Mouse (Mus musculus): ENCODE results near the gene Adam15. TPM values are rescaled to one million over a fixed set of nuclear protein-coding genes. Genes with fewer than 3 reads are reported as not detected.
A peak's percentile ranks its signal among the peaks of the same experiment; 100 is the strongest.

Gene Adam15
- polyA plus RNA-seq, 1 experiment: 78.4 TPM

DNA sequence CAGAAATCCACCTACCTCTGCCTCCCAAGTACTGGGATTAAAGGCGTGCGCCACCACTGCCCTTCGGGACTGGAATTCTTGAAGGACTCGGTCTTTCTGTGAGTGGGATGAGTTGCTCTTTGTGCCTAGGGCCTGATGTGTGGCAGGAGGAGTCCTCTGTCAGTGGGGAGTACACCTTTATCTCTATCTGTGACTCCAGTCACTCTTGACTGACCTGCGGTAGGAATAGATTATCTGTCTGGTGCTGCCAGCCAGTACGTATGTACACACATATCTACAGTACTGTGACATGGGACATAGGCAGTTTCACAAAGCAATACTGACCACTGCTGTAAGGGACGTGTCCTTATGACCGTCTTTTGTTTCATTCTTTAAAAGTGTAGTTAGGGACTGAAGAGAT lies 23.9 kb downstream of the Adam15 start:
- no peak overlapping the region for H3K4me3 ChIP-seq
- H3K36me3 ChIP-seq (ENCODE audit: control insufficient read depth, insufficient read depth): no peaks in the 10 kb centered on the region
- no peak overlapping the region for H3K4me2 ChIP-seq (ENCODE audit: low read depth)
- no peak overlapping the region for H3ac ChIP-seq (ENCODE audit: control insufficient read depth, insufficient read length)
- H3K79me2 ChIP-seq (ENCODE audit: control insufficient read depth, insufficient read depth): no peaks in the 10 kb centered on the region
- TF ChIP-seq MYOG (IDR thresholded peaks at IDR 0.05; ENCODE audit: control insufficient read depth in 1 of 3, insufficient read depth in 1 of 3, insufficient read length in 2 of 3, low read depth in 2 of 3) (no peak), E2F4 (IDR thresholded peaks at IDR 0.05; ENCODE audit: insufficient read depth) (no peak), MYOD1 (IDR thresholded peaks at IDR 0.05; ENCODE audit: control insufficient read depth in 1 of 3, insufficient read length in 2 of 3, low read depth in 2 of 3) (no peak), TCF3 (IDR thresholded peaks at IDR 0.05; ENCODE audit: insufficient read length, low read depth) (no peak), TCF12 (IDR thresholded peaks at IDR 0.05; ENCODE audit: insufficient read depth, poor library complexity, severe bottlenecking) (no peak), REST (IDR thresholded peaks at IDR 0.05; ENCODE audit: insufficient read depth, insufficient read length) (no peak), POLR2A (IDR thresholded peaks at IDR 0.05; ENCODE audit: insufficient read length, low read depth) (no peak), POLR2AphosphoS2 (IDR thresholded peaks at IDR 0.05; ENCODE audit: insufficient read length, low read depth) (no peak), MAX (IDR thresholded peaks at IDR 0.05; ENCODE audit: low read depth) (no peak), USF1 (IDR thresholded peaks at IDR 0.05; ENCODE audit: low read depth) (no peak), SRF (IDR thresholded peaks at IDR 0.05; ENCODE audit: control insufficient read depth, insufficient read length, low read depth) (no peak), CEBPB (IDR thresholded peaks at IDR 0.05; ENCODE audit: insufficient read depth, poor library complexity, severe bottlenecking) (no peak)
- peaks cover 23% of the 10 kb centered on the region for H3K27me3 ChIP-seq (ENCODE audit: control insufficient read depth, insufficient read depth, insufficient read length)

DNA sequence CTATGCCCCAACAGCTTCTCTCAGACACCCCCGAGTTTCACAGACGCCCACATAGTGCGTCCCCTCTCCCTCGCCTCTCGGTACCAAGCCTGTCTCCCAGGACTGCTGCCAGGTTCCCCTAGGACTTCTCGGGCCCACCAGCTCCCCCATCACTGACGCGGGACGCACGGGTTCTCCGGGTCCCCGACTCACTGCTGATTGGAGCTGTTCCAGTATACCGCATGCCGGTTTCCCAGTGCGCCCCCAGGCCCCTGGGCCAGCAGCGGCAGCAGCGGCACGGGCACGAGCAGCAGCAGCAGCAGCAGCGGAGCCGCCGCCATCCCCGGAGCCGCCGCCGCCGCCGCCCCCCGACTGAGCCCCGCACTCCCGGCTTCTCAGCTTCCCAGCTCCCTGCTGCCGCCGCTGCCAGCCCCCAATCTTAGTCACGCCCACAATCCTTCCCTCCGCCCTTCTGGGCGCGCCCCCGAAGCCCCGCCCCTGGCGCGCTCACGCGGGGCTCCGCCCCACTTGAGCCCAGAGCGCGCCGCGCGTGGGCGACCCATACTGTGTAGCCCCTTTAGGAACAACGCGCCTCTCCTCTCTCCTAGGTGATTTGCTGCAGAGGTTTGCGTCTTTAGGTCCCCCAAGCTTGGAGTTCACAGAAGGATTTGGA lies 27.2 kb downstream of the Adam15 start, which contains the start of gene Efna3:
Efna3 (minus strand) TSS at position 452 of the 652 bp plus-strand sequence.
- Histone ChIP-seq H3K36me3 (ENCODE audit: control insufficient read depth, insufficient read depth) (no peaks in the 10 kb centered on the region), H3K4me2 (ENCODE audit: low read depth) (peak within 1 kb of the TSS; percentile 91), H3K4me3 (peak within 1 kb of the TSS; percentile 7), H3ac (ENCODE audit: control insufficient read depth, insufficient read length) (peak within 1 kb of the TSS; percentile 8), H3K27me3 (ENCODE audit: control insufficient read depth, insufficient read depth, insufficient read length) (peaks cover 43% of the 10 kb centered on the region), H3K79me2 (ENCODE audit: control insufficient read depth, insufficient read depth) (no peaks in the 10 kb centered on the region)
- TF ChIP-seq MAX (IDR thresholded peaks at IDR 0.05; ENCODE audit: low read depth): no peak
- TF ChIP-seq TCF12 (IDR thresholded peaks at IDR 0.05; ENCODE audit: insufficient read depth, poor library complexity, severe bottlenecking): no peak
- TF ChIP-seq E2F4 (IDR thresholded peaks at IDR 0.05; ENCODE audit: insufficient read depth): no peak
- TF ChIP-seq REST (IDR thresholded peaks at IDR 0.05; ENCODE audit: insufficient read depth, insufficient read length): no peak
- no peak for TF ChIP-seq USF1 (IDR thresholded peaks at IDR 0.05; ENCODE audit: low read depth)
- no peak for TF ChIP-seq POLR2AphosphoS2 (IDR thresholded peaks at IDR 0.05; ENCODE audit: insufficient read length, low read depth)
- no peak for TF ChIP-seq MYOD1 (IDR thresholded peaks at IDR 0.05; ENCODE audit: control insufficient read depth in 1 of 3, insufficient read length in 2 of 3, low read depth in 2 of 3)
- TF ChIP-seq TCF3 (IDR thresholded peaks at IDR 0.05; ENCODE audit: insufficient read length, low read depth): no peak
- no peak for TF ChIP-seq SRF (IDR thresholded peaks at IDR 0.05; ENCODE audit: control insufficient read depth, insufficient read length, low read depth)
- TF ChIP-seq MYOG (IDR thresholded peaks at IDR 0.05; ENCODE audit: control insufficient read depth in 1 of 3, insufficient read depth in 1 of 3, insufficient read length in 2 of 3, low read depth in 2 of 3): no peak
- no peak for TF ChIP-seq POLR2A (IDR thresholded peaks at IDR 0.05; ENCODE audit: insufficient read length, low read depth)
- TF ChIP-seq CEBPB (IDR thresholded peaks at IDR 0.05; ENCODE audit: insufficient read depth, poor library complexity, severe bottlenecking): no peak

DNA sequence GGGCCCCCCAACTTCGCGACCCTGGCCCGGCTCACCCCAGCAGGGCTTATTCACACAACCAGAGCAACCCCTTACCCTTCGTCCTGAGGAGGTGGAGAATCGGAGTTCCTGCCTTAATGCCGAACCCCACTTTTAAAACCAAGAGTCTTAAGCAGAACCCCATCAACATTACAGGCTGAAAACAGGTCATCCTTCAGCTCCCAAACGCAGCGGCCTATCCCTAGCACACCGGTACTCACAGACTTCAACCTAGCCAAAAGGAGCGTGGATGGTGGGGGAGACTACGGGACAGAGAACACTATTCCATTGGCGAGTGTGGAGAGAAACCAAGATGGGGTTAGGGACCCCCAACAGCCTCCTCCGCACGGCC lies 27.7 kb downstream of the Adam15 start:
- Histone ChIP-seq H3K4me2 (ENCODE audit: low read depth) (peak overlapping the region; percentile 91), H3K4me3 (peak overlapping the region; percentile 7), H3K27me3 (ENCODE audit: control insufficient read depth, insufficient read depth, insufficient read length) (peaks cover 43% of the 10 kb centered on the region), H3K36me3 (ENCODE audit: control insufficient read depth, insufficient read depth) (no peaks in the 10 kb centered on the region), H3K79me2 (ENCODE audit: control insufficient read depth, insufficient read depth) (no peaks in the 10 kb centered on the region), H3ac (ENCODE audit: control insufficient read depth, insufficient read length) (peak overlapping the region; percentile 8)
- TF ChIP-seq POLR2AphosphoS2 (IDR thresholded peaks at IDR 0.05; ENCODE audit: insufficient read length, low read depth) (no peak), REST (IDR thresholded peaks at IDR 0.05; ENCODE audit: insufficient read depth, insufficient read length) (no peak), TCF12 (IDR thresholded peaks at IDR 0.05; ENCODE audit: insufficient read depth, poor library complexity, severe bottlenecking) (no peak), E2F4 (IDR thresholded peaks at IDR 0.05; ENCODE audit: insufficient read depth) (no peak), TCF3 (IDR thresholded peaks at IDR 0.05; ENCODE audit: insufficient read length, low read depth) (no peak), POLR2A (IDR thresholded peaks at IDR 0.05; ENCODE audit: insufficient read length, low read depth) (no peak), USF1 (IDR thresholded peaks at IDR 0.05; ENCODE audit: low read depth) (no peak), SRF (IDR thresholded peaks at IDR 0.05; ENCODE audit: control insufficient read depth, insufficient read length, low read depth) (no peak), MYOD1 (IDR thresholded peaks at IDR 0.05; ENCODE audit: control insufficient read depth in 1 of 3, insufficient read length in 2 of 3, low read depth in 2 of 3) (no peak), MYOG (IDR thresholded peaks at IDR 0.05; ENCODE audit: control insufficient read depth in 1 of 3, insufficient read depth in 1 of 3, insufficient read length in 2 of 3, low read depth in 2 of 3) (no peak), CEBPB (IDR thresholded peaks at IDR 0.05; ENCODE audit: insufficient read depth, poor library complexity, severe bottlenecking) (no peak), MAX (IDR thresholded peaks at IDR 0.05; ENCODE audit: low read depth) (no peak)

DNA sequence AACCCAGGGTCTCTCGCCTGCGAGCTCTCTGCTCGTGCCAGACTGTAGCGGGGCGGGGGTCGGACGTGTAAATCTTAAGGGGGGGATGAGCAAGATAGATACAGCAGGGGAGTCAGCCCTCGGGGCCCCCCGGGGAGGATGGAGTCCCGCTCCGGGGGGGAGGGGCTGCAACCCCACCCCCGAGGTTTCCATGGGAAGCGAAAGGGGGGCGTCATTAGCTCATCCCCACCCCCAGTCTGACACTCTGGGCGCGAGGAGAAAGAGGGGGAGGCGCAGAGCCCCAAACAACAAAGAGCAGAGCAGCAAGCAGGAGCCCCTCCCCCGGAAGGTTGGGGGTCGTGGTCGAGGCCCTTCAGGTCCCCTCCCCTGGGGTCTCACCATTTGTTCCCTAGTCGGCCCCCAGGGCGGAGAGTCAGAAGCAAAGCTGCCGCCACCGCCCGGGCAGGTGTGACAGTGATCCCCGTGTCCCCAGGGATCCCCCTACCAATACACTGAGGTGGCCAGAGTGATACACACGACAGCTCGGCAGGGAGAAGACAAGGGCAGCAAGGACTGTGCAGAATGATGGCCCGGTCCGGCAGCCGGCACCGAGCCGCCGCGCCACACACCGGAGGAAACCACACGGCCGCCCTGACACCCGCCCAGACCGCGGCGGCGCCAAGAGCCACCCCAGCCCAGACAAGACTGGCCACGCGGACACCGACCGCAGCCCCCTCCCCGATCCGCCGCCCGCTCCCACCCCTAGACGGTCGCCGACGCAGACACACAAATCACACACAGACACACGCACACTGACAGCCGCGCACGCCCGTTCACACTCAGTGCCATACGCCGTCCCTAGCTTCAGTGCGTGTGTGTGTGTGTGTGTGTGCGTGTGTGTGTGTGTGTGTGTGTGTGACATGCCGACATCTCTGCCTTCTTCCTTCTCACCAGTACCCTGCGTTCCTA lies 28.3 kb downstream of the Adam15 start:
- H3K4me3 ChIP-seq: peak overlapping the region; percentile 7
- H3K27me3 ChIP-seq (ENCODE audit: control insufficient read depth, insufficient read depth, insufficient read length): peaks cover 43% of the 10 kb centered on the region
- no peaks in the 10 kb centered on the region for H3K36me3 ChIP-seq (ENCODE audit: control insufficient read depth, insufficient read depth)
- H3ac ChIP-seq (ENCODE audit: control insufficient read depth, insufficient read length): peak overlapping the region; percentile 8
- no peak for TF ChIP-seq MYOG (IDR thresholded peaks at IDR 0.05; ENCODE audit: control insufficient read depth in 1 of 3, insufficient read depth in 1 of 3, insufficient read length in 2 of 3, low read depth in 2 of 3)
- TF ChIP-seq TCF3 (IDR thresholded peaks at IDR 0.05; ENCODE audit: insufficient read length, low read depth): no peak
- TF ChIP-seq E2F4 (IDR thresholded peaks at IDR 0.05; ENCODE audit: insufficient read depth): no peak
- TF ChIP-seq REST (IDR thresholded peaks at IDR 0.05; ENCODE audit: insufficient read depth, insufficient read length): no peak
- peak overlapping the region; percentile 91 for H3K4me2 ChIP-seq (ENCODE audit: low read depth)
- H3K79me2 ChIP-seq (ENCODE audit: control insufficient read depth, insufficient read depth): no peaks in the 10 kb centered on the region
